Mouse (Mus musculus) liver, postnatal 0 days (tissue): ENCODE measurements around the gene Fam114a2. TPM values are rescaled to one million over a fixed set of nuclear protein-coding genes. Genes with fewer than 3 reads are reported as not detected.
A peak's percentile ranks its signal among the peaks of the same experiment; 100 is the strongest.

Experiments used
- ATAC-seq: fragments of 200-750 bp; cut with Nextera tagmentation; 2 replicates; pipeline ENCODE4 v1.8.0; 2017; ENCODE audit warnings: mild to moderate bottlenecking, moderate library complexity
- DNase-seq: peaks from one replicate; pipeline ENCODE4 v3.0.0-alpha.2; 2016
- H3K27ac ChIP-seq: fragments of 300-500 bp; sonication (generic); 2 replicates; pipeline ENCODE4 v1.5.1; 2014; ENCODE audit warnings: antibody characterized with exemption, moderate library complexity, mild to moderate bottlenecking, low read depth
- H3K27me3 ChIP-seq: fragments of 300-500 bp; sonication (generic); 2 replicates; pipeline ENCODE4 v1.6.1; 2014; ENCODE audit warnings: low read length, control low read depth, mixed read lengths; ENCODE audit not compliant: insufficient read depth
- H3K36me3 ChIP-seq: fragments of 300-500 bp; sonication (generic); replicated peaks from 2 replicates; pipeline ENCODE4 v1.6.1; 2014; ENCODE audit warnings: mild to moderate bottlenecking, control low read depth, low read length, moderate library complexity, mixed read lengths; ENCODE audit not compliant: insufficient read depth
- H3K4me1 ChIP-seq: fragments of 300-500 bp; sonication (generic); 2 replicates; pipeline ENCODE4 v1.6.1; 2014; ENCODE audit warnings: antibody characterized with exemption, mild to moderate bottlenecking, control low read depth; ENCODE audit not compliant: insufficient read depth
- H3K4me2 ChIP-seq: fragments of 300-500 bp; sonication (generic); 2 replicates; pipeline ENCODE4 v1.6.1; 2014; ENCODE audit warnings: low read depth, mild to moderate bottlenecking, low read length, moderate library complexity, mixed read lengths
- H3K4me3 ChIP-seq: fragments of 300-500 bp; sonication (generic); 2 replicates; pipeline ENCODE4 v1.5.1; 2014; ENCODE audit warnings: low read depth, low read length
- H3K9ac ChIP-seq: fragments of 300-500 bp; sonication (generic); replicated peaks from 2 replicates; pipeline ENCODE4 v1.6.1; 2014; ENCODE audit warnings: mild to moderate bottlenecking, moderate library complexity
- H3K9me3 ChIP-seq: fragments of 300-500 bp; sonication (generic); 2 replicates; pipeline ENCODE4 v1.6.1; 2016; ENCODE audit warnings: mild to moderate bottlenecking, control low read depth, low read length, mixed read lengths
- CTCF ChIP-seq: sonication (generic); IDR thresholded peaks from 2 replicates; pipeline ENCODE4 v1.5.1; 2016; ENCODE audit warnings: antibody characterized with exemption, low read depth
- EP300 ChIP-seq: IDR thresholded peaks from 2 replicates; pipeline ENCODE4 v1.6.1; 2016; ENCODE audit warnings: antibody characterized with exemption, low read depth, mild to moderate bottlenecking
- WGBS: fragments of 180-500 bp; shearing (Covaris S2); extraction: QIAGEN DNeasy Blood & Tissue Kit; methylation state at CpG from one replicate; pipeline ENCODE4 v1.1.7; 2014; ENCODE audit not compliant: insufficient replicate concordance; 5-methylcytosine and 5-hydroxymethylcytosine counted together
- polyA plus RNA-seq: library from polyadenylated mRNA; unstranded; fragments of >200 nt; fragmentation: Nextera tagmentation; extraction: Ambion mirVana; gene quantifications from 2 replicates; pipeline ENCODE4 v1.2.1, GENCODE M21; 2015

Fam114a2 gene
- polyA plus RNA-seq, 1 experiment from 2014 or later: 22.7 TPM

DNA sequence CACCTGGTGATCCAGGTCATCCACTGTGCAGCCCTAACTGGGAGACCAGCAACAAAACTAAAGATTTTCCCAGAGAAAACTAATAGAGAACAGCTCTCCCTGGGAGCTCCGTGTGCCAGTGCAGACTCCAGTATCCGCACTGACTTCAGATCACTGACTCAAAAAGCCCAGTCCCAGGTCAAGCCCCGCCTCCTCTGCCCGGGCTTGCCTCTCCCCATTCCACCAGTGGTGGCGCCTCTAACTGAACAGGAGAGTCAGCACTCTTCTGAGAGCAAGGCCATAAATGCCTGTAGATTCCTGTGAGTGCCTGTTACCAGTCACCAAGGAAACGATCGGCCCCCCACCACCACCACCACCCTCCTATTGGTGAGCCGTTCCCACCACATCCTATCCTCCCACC lies 53.4 kb downstream of the Fam114a2 start:
- Histone ChIP-seq H3K9ac (no peak overlapping the region), H3K4me2 (no peak overlapping the region), H3K36me3 (no peaks in the 10 kb centered on the region), H3K27ac (no peak overlapping the region), H3K9me3 (no peaks in the 10 kb centered on the region), H3K4me3 (no peak overlapping the region), H3K4me1 (0 out of 2 replicates have a peak, but pooled peaks cover 3% of the 10 kb centered on the region), H3K27me3 (no peaks in the 10 kb centered on the region)
- TF ChIP-seq EP300: no peak
- peak; percentile 30 for TF ChIP-seq CTCF
- DNase-seq (peak; percentile 29), ATAC-seq (no peak)
- whole genome bisulfite sequencing: 55% methylated on average over 8 of the region's 8 CpGs

DNA sequence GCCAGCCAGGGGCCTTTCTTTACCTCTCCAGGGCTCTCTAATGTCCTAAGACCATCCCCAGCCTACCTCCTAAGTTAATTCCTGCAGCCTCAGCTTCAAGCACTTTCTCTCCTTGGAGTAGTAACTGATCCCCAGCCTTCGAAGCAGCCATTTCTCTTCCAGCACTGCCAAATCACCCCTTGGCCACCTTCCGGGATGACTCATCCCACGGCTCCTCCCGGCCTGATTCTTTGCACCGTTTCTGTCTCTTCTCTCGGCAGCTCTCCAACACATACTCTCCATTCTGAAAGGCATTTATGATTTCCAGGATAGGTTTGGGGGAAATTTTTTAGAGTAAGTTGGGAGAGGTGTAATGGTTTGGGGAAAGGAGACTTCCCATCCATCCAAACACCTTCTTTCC lies 58.7 kb downstream of the Fam114a2 start:
- TF ChIP-seq CTCF (no peak), EP300 (no peak)
- no peak overlapping the region for H3K4me2 ChIP-seq
- H3K9me3 ChIP-seq: no peaks in the 10 kb centered on the region
- WGBS: 64% methylated on average over 6 of the region's 6 CpGs
- no peaks in the 10 kb centered on the region for H3K27me3 ChIP-seq
- no peak overlapping the region for H3K9ac ChIP-seq
- H3K4me1 ChIP-seq: no peaks in the 10 kb centered on the region
- no peak overlapping the region for H3K27ac ChIP-seq
- no peaks in the 10 kb centered on the region for H3K36me3 ChIP-seq
- no peak overlapping the region for H3K4me3 ChIP-seq
- ATAC-seq: no peak
- DNase-seq: no peak

DNA sequence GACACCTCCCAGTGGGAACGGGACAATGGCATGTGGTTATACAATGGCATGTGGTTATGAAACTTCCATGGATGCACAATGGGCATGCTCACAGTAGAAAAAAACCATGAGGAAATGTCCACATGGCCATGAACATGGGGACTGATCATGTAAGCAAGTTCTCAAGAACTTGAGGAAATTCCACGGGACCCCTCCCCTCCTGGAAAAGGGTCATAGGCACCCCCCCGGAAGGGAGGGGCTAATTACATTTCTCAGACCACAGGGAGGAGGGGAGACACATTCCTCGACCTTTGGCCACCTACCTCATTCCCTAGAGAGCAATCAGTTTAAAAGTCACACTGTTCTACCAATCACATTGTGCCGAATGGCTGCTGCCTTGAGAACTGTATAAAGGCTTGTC lies 64.0 kb downstream of the Fam114a2 start:
- H3K4me1 ChIP-seq: no peaks in the 10 kb centered on the region
- H3K9me3 ChIP-seq: no peaks in the 10 kb centered on the region
- H3K27ac ChIP-seq: no peak overlapping the region
- no peaks in the 10 kb centered on the region for H3K27me3 ChIP-seq
- H3K4me3 ChIP-seq: no peak overlapping the region
- no peaks in the 10 kb centered on the region for H3K36me3 ChIP-seq
- no peak for ATAC-seq
- H3K9ac ChIP-seq: no peak overlapping the region
- 46% methylated on average over 5 of the region's 5 CpGs for WGBS
- TF ChIP-seq EP300: no peak
- TF ChIP-seq CTCF: no peak
- no peak for DNase-seq
- H3K4me2 ChIP-seq: no peak overlapping the region

DNA sequence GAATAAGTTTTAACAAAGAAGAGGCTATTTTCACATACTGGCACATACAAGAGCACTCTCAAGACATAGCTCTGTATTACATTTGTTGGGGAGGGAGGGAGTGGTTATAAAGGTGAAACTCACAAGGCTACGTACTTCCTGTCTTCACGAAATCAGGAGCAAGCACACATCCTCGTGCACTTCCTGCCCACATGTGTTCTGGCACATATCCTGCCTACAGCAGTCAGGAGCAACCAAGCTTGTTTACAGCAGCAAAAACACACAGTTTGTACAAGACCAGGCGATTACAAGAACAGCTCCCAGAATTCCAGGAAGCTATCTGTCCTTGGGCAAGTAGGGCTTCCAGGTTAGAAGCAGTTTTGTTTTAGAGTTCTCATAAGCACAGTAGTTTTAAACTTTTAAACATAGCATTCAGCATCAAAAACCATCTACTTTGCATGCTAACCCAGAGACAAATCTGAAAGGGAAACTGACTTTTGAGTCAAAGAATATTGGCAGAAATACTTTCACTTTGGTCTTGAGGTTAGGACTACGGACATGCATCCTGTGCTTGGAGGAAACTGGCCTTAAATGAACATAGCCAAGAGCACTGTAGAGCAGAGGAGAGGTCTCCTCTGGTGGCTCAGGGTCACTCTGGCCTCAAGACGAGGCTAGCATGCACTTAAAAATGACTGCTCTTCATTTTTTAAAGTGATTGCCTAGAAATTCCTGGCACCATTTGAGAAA lies 73.0 kb downstream of the Fam114a2 start:
- Histone ChIP-seq H3K9me3 (no peaks in the 10 kb centered on the region), H3K9ac (no peak overlapping the region), H3K27me3 (no peaks in the 10 kb centered on the region), H3K36me3 (no peaks in the 10 kb centered on the region), H3K4me1 (no peaks in the 10 kb centered on the region), H3K4me3 (no peak overlapping the region), H3K4me2 (no peak overlapping the region), H3K27ac (0 out of 2 replicates have a peak overlapping the region, but pooled peaks have one; percentile 4)
- peak; percentile 11; the same call in 1 of the 2 replicates for TF ChIP-seq EP300
- no peak for TF ChIP-seq CTCF
- DNase-seq (no peak), ATAC-seq (peak; percentile 45)
- WGBS: 27% methylated on average over 6 of the region's 6 CpGs

DNA sequence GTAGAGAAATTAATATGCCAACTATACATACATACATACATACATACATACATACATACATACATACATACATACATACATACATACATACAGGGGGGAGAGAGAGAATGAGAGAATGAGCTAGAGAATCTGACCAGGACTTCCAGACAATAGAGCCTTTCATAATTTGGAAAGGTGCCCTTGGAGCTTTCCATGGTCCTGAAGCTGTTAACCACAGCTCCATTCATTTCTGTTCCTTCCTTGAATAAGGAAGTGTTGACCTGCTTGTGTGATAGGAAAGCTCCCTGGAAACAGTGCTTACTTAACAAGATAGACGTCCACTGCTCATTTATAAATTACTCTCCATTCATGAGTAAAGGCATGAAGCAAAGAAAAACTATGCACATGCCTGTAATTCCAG lies 84.3 kb downstream of the Fam114a2 start:
- no peak overlapping the region for H3K27ac ChIP-seq
- DNase-seq (peak; percentile 15), ATAC-seq (no peak)
- WGBS: 7% methylated on average over 1 of the region's 1 CpGs
- H3K4me1 ChIP-seq: no peaks in the 10 kb centered on the region
- H3K4me3 ChIP-seq: no peak overlapping the region
- no peaks in the 10 kb centered on the region for H3K36me3 ChIP-seq
- no peak overlapping the region for H3K9ac ChIP-seq
- no peak for TF ChIP-seq CTCF
- no peak for TF ChIP-seq EP300
- no peak overlapping the region for H3K4me2 ChIP-seq
- H3K27me3 ChIP-seq: no peaks in the 10 kb centered on the region
- no peaks in the 10 kb centered on the region for H3K9me3 ChIP-seq

Other genes starting within 250 kb of the Fam114a2 start
- gene Mfap3, start within 50 bp of the Fam114a2 start, polyA plus RNA-seq: 11.7 and 13.6 TPM in 2 replicates
- 6.5 and 8.2 TPM in 2 replicates for gene Galnt10, start 126.8 kb upstream of the Fam114a2 start, polyA plus RNA-seq